In genomic region chr5:149566957-149567356, GRCm38 (mm10) we compare ENCODE assay signal across 10 mouse cellular contexts. TPM values are rescaled to one million over a fixed set of nuclear protein-coding genes. Genes with fewer than 3 reads are reported as not detected.
A peak's percentile ranks its signal among the peaks of the same experiment; 100 is the strongest.
DNase-seq lines count a peak whose midpoint lies in the region; ATAC-seq and TF ChIP-seq lines count a peak whose summit lies in the region.
"Had no signal": no experiment of that assay in that cellular context is flagged by ENCODE, and none has a peak within 500 bp of the region (broad histone marks: within the 10 kb centered on the region; RNA-seq: fewer than 3 reads in every experiment).

No protein-coding gene starts in this region.

- H3K4me1 ChIP-seq in kidney, postnatal 0 days (replicated peaks; ENCODE audit: insufficient read depth, low read length): no peaks in the 10 kb centered on the region
- H3K4me1 ChIP-seq in limb, embryonic 14.5 days (ENCODE audit: control insufficient read depth, insufficient read depth, low read length): peaks cover 16% of the 10 kb centered on the region

- TF ChIP-seq CTCF in kidney, postnatal 0 days (IDR thresholded peaks at IDR 0.05; ENCODE audit: low read depth): no peak

- TF ChIP-seq POLR2A in limb, embryonic 14.5 days (IDR thresholded peaks at IDR 0.05; ENCODE audit: borderline replicate concordance, extremely low read depth, insufficient read depth, insufficient read length): no peak

- no peak overlapping the region for H3K4me3 ChIP-seq in kidney, postnatal 0 days (replicated peaks; ENCODE audit: low read depth, low read length)
- H3K4me3 ChIP-seq in limb, embryonic 14.5 days (replicated peaks; ENCODE audit: low read length): no peak overlapping the region
- H3K4me3 ChIP-seq: erythroblast, embryonic 14.5 days; midbrain, embryonic 12.5 days had no signal

- DNase-seq in kidney, postnatal 0 days (ENCODE audit: low spot score): peak; percentile 33
- DNase-seq in kidney, adult 11 months: no peak
- peak; percentile 19 for DNase-seq in adrenal gland, postnatal 10 days
- DNase-seq in cerebellum, adult 8-10 months: peak; percentile 42
- DNase-seq in limb, embryonic 14.5 days (ENCODE audit: low spot score): peak; percentile 51
- no peak for DNase-seq in thymus, postnatal 10 days (ENCODE audit: low spot score in 2 of 2)
- DNase-seq in ovary, adult 18-20 months (ENCODE audit: low spot score): no peak
- DNase-seq in thymus, postnatal 14 days: no peak

- H3K9me3 ChIP-seq in kidney, postnatal 0 days (replicated peaks; ENCODE audit: low read length): no peaks in the 10 kb centered on the region
- H3K9me3 ChIP-seq in limb, embryonic 14.5 days (ENCODE audit: control insufficient read depth, low read length): no peaks in the 10 kb centered on the region
- H3K9me3 ChIP-seq: midbrain, embryonic 12.5 days had no signal

- H3K27me3 ChIP-seq in kidney, postnatal 0 days (ENCODE audit: insufficient read depth, low read length): no peaks in the 10 kb centered on the region
- H3K27me3 ChIP-seq in limb, embryonic 14.5 days (ENCODE audit: control insufficient read depth, insufficient read depth, low read length): no peaks in the 10 kb centered on the region
- H3K27me3 ChIP-seq: midbrain, embryonic 12.5 days had no signal

- H3K4me2 ChIP-seq in kidney, postnatal 0 days (ENCODE audit: low read length): no peak overlapping the region
- H3K4me2 ChIP-seq in limb, embryonic 14.5 days (replicated peaks; ENCODE audit: low read depth, low read length, severe bottlenecking): no peak overlapping the region
- H3K4me2 ChIP-seq: midbrain, embryonic 12.5 days had no signal

- H3K36me3 ChIP-seq in kidney, postnatal 0 days (ENCODE audit: insufficient read depth, low read length): no peaks in the 10 kb centered on the region
- H3K36me3 ChIP-seq in limb, embryonic 14.5 days (ENCODE audit: control insufficient read depth, insufficient read depth, low read length): no peaks in the 10 kb centered on the region
- H3K36me3 ChIP-seq: midbrain, embryonic 12.5 days had no signal

- H3K9ac ChIP-seq in kidney, postnatal 0 days (ENCODE audit: low read depth, low read length): no peak overlapping the region
- H3K9ac ChIP-seq in limb, embryonic 14.5 days (ENCODE audit: low read depth, low read length, severe bottlenecking): no peak overlapping the region
- H3K9ac ChIP-seq: midbrain, embryonic 12.5 days had no signal

- no peak overlapping the region for H3K27ac ChIP-seq in kidney, postnatal 0 days
- no peak overlapping the region for H3K27ac ChIP-seq in limb, embryonic 14.5 days (replicated peaks; ENCODE audit: low read depth, low read length)
- H3K27ac ChIP-seq: midbrain, embryonic 12.5 days had no signal

- WGBS in kidney, postnatal 0 days: 73% methylated on average over 5 of the region's 5 CpGs
- 74% methylated on average over 5 of the region's 5 CpGs for WGBS in limb, embryonic 14.5 days

- ATAC-seq in kidney, postnatal 0 days (replicated peaks; ENCODE audit: low FRiP score, low read depth): no peak
- ATAC-seq in limb, embryonic 14.5 days (ENCODE audit: low FRiP score, low read depth): no peak

RNA-seq across cellular contexts. Expression of gene Wdr95, which starts 38.5 kb away (rescaled TPM):
- polyA plus RNA-seq in kidney, postnatal 0 days (2015; fragmentation: Nextera tagmentation; extraction: Ambion mirVana): 0.05 TPM in 1 of 2 replicates, not detected in the other
- under 1 TPM in 1 of 2 experiments, not detected in 1; 0.09 TPM for total RNA-seq in adrenal gland, postnatal 10 days (2021)
- polyA plus RNA-seq in limb, embryonic 14.5 days (2012; rRNA removed): 0.18 and 0.41 TPM in 2 replicates
- polyA plus RNA-seq in limb, embryonic 14.5 days (2014; fragmentation: Nextera tagmentation; extraction: Ambion mirVana): 0.07 and 0.15 TPM in 2 replicates
- polyA plus RNA-seq: erythroblast, embryonic 14.5 days had no signal

Comparison
In these comparisons a context has a peak if more than half of its experiments do, and no peak if none do; other contexts are left out.
1. DNase-seq: peak in kidney, postnatal 0 days (single experiment), adrenal gland, postnatal 10 days (single experiment), cerebellum, adult 8-10 months (single experiment) and limb, embryonic 14.5 days (single experiment); none in kidney, adult 11 months (single experiment), thymus, postnatal 10 days (0 of 2), ovary, adult 18-20 months (single experiment) and thymus, postnatal 14 days (single experiment).